Mouse (Mus musculus) megakaryocyte-erythroid progenitor cell, adult 5 weeks (primary cell): ENCODE measurements around the gene Fpr3. TPM values are rescaled to one million over a fixed set of nuclear protein-coding genes. Genes with fewer than 3 reads are reported as not detected.

Experiments
- polyA plus RNA-seq: library from polyadenylated mRNA; stranded (reverse); fragments of >175 nt; gene quantifications from 2 replicates; pipeline ENCODE4 v1.2.3, GENCODE M21; 2012

Fpr3 gene
- polyA plus RNA-seq: 0.04 TPM in 1 of 2 replicates, not detected in the other

DNA sequence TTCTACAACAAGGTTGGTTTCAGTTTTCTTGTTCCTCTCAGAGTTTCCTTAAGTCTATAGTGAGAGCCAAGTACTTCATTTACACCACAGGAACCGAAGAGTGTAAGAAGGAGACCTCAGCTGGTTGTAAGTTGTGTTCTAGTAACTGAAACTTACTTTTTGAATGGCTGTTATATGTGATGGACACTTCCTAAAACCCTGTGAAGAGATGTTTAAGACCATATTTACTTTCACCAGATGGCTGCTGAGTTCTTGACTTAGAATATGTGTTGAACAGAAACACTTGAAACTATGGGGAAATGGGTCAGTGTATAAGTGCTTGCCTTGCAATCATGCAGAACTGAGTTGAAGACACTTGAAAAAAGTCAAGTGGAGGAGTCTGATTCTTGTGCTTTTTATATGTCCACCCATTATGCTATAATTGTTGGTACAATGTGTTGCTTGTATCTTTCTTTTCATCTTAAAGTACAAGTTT lies at the start of gene Fpr3, which contains the start of gene Fpr2:
TSS of gene Fpr3 (plus strand) at position 79 of the 475 bp plus-strand sequence.
TSS of gene Fpr2 (plus strand) at position 51 of the 475 bp plus-strand sequence.

DNA sequence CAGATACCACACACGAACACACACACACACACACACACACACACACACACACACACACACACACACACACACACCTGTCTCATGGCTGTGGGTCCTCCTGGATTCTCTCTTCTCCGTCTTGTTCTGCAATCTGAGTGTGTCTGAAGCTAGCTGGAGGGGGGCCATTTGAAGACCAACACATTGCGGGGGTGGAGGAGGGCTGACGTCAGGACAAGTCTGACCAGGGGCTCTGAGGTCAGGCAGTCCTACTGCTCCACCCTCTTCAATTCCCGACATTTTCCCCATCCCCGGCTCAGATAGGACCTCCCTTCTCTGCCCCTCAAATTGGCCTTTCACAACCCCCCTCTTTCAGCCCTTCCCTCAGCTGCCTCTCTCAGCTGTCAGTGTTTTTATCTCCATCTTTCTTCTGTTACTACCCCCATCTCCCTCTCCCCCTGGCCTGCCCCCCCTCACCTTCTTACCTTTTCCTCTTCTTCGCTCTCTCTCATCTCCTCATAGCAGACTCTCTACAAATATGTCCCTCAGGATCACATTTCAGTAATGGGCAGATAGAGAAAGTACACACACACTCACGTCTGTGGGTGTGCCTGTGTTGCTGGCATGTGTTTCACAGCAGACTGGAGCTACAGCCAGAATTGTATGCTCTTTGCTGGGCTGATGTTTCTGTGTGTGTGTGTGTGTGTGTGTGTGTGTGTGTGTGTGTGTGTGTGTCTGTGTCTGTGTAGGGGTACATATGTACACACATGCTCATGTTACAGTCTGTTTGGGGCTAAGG lies 32.4 kb upstream of the Fpr3 start, which contains the start of gene Has1:
TSS of gene Has1 (minus strand) at position 142 of the 775 bp plus-strand sequence.

DNA sequence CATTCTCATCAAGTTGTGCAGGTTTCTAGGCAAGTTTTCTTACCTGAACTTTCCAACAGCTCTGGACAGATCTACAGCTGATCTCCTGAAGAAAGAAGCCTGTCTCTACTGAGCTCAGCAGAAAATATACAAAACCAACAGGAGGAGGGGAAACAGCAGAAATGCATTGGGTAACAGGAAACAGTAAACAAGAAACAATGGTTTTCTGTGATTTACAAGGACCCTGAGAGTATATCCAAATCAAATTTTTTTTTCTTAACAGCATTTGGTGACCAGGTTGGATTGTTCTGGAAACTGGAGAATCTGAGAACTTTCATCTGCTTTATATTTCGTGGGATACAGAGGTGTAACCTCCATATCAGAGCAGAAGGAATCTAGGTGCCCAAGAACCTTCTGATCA lies 3.8 kb upstream of the Fpr3 start, which contains the start of gene Fpr1:
TSS of gene Fpr1 (minus strand) at position 101 of the 400 bp plus-strand sequence.

Other genes with a start within 250 kb of the Fpr3 start
- gene Vmn2r90, start 184.1 kb upstream of the Fpr3 start, polyA plus RNA-seq: not detected in 2 replicates
- 1.9 and 2.1 TPM in 2 replicates for gene Spaca6, start 60.7 kb upstream of the Fpr3 start, polyA plus RNA-seq
- gene Has1, start 32.6 kb upstream of the Fpr3 start, polyA plus RNA-seq: not detected in 2 replicates
- 0.33 TPM in 1 of 2 replicates, not detected in the other for gene Fpr1, start 3.9 kb upstream of the Fpr3 start, polyA plus RNA-seq
- 0.08 and 0.15 TPM in 2 replicates for gene Fpr2, start within 50 bp of the Fpr3 start, polyA plus RNA-seq
- not detected in 2 replicates for gene Fpr-rs4, start 133.9 kb downstream of the Fpr3 start, polyA plus RNA-seq
- gene Vmn2r124, start 161.6 kb downstream of the Fpr3 start, polyA plus RNA-seq: not detected in 2 replicates
- gene Vmn2r91, start 197.2 kb downstream of the Fpr3 start, polyA plus RNA-seq: not detected in 2 replicates